Mouse (Mus musculus) left cerebral cortex, adult 2 months (tissue): Measurements from ENCODE around the gene Gpr108. TPM values are rescaled to one million over a fixed set of nuclear protein-coding genes. Genes with fewer than 3 reads are reported as not detected.

Experiments
- DNase-seq, 2 experiments: peaks; one replicate each; pipeline ENCODE4 v3.0.0; 2021 to 2022; ENCODE audit warnings: low spot score in 2 of 2, mixed read lengths in 1 of 2; ENCODE audit errors: extremely low spot score in 1 of 2
- H3K27ac ChIP-seq: fragments of 200-600 bp; 2 replicates; pipeline ENCODE4 v1.8.1; 2022
- H3K4me3 ChIP-seq: fragments of 200-600 bp; 2 replicates; pipeline ENCODE4 v1.8.1; 2022
- CTCF ChIP-seq: fragments of 200-600 bp; IDR thresholded peaks from 2 replicates; pipeline ENCODE4 v1.8.1; 2022; ENCODE audit warnings: antibody characterized with exemption, mild to moderate bottlenecking, moderate library complexity
- intact Hi-C: fragments of 180-260 bp; cut with DNase I; formaldehyde crosslinking; loops from one replicate; pipeline ENCODE4 v1.15.1; 2025
- total RNA-seq, 2 experiments: library from RNA; stranded (reverse); gene quantifications; 2 replicates each; pipeline ENCODE4 v1.2.3; 2021

Gene Gpr108
- total RNA-seq, 2 experiments from 2014 or later = 24.4 to 24.7 TPM

DNA sequence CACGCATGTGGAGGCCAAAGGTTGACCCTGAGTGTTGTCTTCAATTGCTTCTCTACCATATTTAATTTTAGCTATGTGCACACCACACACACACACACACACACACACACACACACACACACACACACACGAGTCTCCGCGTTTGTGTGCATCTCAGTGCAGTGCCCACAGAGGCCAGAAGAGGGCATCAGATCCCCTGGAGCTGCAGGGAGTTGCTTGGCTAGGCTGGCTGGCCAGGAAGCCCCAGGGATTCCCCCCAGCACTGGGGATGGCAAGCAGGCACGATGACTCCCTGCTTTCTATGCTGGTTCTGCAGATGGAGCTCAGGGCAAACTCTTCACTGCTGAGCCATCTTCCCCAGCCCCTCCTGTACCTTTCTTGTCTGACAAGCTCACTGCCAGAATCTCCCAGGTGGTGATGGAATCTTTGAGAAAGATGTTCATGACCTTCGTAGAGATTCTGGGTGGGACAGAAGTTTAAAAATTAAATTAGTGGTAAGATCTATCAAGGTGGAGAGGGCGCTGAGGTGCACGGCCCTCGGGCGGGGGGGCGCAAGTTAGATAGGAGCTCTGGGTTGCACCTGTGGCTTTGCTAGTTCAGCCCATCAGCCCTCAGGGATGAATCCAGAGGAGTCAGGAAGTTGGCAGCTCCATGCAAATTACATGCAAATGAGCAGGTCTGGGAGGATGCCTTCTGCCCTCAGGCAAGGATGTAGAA is 28.9 kb downstream of the Gpr108 start:
- H3K4me3 ChIP-seq = no peak overlapping the region
- peak; percentile 48 to 69 for DNase-seq
- intact Hi-C loops = loop anchor here (1.0 to 2.0 kb wide), 2 partner anchors 57 to 116 kb away; no protein-coding TSS in a partner anchor
- H3K27ac ChIP-seq = no peak overlapping the region
- TF ChIP-seq CTCF = peak; percentile 57

GRCm38 (mm10) chr17:57218335-57218900 is 29.8 kb downstream of the Gpr108 start:
- intact Hi-C loops = loop anchor here (2.0 kb wide), 1 partner anchor 58 kb away; no protein-coding TSS in a partner anchor
- TF ChIP-seq CTCF = no peak
- Histone ChIP-seq H3K4me3 (no peak overlapping the region), H3K27ac (no peak overlapping the region)
- DNase-seq = no peak

GRCm38 (mm10) chr17:57214676-57215387 is 33.4 kb downstream of the Gpr108 start:
- no peak for DNase-seq
- Histone ChIP-seq H3K4me3 (no peak overlapping the region), H3K27ac (no peak overlapping the region)
- intact Hi-C loops = no loop called here
- no peak for TF ChIP-seq CTCF

- no peak for DNase-seq
- H3K4me3 ChIP-seq = no peak overlapping the region
- intact Hi-C loops = no loop called here
- H3K27ac ChIP-seq = no peak overlapping the region
- TF ChIP-seq CTCF = no peak
Observed at GRCm38 (mm10) chr17:57211501-57211900, 36.7 kb downstream of the Gpr108 start.

- DNase-seq = no peak
- Histone ChIP-seq H3K27ac (no peak overlapping the region), H3K4me3 (no peak overlapping the region)
- TF ChIP-seq CTCF = no peak; the same call in 1 of the 2 replicates
- intact Hi-C loops = no loop called here
Observed at GRCm38 (mm10) chr17:57209330-57209729, 38.9 kb downstream of the Gpr108 start.

GRCm38 (mm10) chr17:57207938-57208337 is 40.3 kb downstream of the Gpr108 start:
- H3K4me3 ChIP-seq = no peak overlapping the region
- intact Hi-C loops = no loop called here
- no peak overlapping the region for H3K27ac ChIP-seq
- no peak for TF ChIP-seq CTCF
- no peak for DNase-seq

DNA sequence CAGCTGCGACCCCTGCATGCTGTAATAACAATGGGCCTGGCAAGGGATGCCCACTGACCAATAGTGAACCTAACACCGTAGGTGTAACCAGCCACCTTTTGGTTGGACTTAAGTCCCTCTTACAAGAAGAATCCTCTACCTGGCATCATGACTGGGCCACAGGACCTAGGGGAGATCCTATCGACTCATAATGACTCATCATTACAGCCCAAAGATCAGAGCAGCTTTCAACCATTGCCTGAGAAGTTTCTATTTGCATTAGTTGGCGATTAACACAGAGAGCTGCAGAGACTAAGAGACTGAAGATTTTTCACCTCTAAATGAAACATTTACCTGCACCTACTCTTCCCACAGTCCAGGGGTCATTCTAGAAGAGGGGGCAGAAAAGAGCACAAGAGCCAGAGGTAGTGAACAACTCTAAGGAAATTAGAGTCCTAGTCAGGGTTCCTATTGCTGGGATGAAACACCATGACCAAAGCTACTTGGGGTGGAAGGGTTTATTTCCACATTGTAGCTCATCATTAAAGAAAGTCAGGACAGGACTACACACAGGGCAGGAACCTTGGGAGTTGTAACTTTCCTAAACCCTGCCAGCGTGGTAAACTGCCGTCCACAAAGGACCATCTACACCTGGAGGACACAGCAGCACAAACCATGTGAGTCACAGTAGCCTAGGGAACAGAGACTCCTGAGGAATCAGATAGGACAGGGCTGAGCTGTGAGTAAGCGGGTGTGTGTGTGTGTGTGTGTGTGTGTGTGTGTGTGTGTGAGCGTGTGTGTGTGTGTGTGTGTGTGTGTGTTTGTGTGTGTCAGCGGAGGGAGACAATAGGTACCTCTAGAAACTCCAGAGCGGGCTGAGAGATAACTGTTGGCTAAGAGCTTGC is 46.2 kb downstream of the Gpr108 start:
- Histone ChIP-seq H3K4me3 (no peak overlapping the region), H3K27ac (no peak overlapping the region)
- TF ChIP-seq CTCF = no peak
- DNase-seq = no peak
- intact Hi-C loops = no loop called here

DNA sequence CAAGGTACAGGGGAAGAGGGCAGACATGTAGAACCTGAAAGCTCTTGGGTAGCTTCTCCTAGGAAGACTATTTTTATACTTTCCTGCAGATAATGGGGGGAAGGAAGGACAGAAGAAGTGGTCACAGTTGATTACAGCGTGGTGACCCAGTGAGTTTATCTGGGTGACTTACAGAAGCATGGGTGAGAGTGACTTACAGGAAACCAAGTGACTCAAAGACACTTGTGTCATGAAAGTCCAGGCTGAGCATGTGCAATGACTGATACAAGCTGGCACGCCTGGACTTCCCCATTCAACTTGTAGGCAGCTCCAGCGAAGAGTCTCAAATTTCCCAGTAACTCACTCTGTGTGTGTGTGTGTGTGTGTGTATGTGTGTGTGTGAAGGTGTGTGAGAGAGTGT is 50.0 kb downstream of the Gpr108 start:
- TF ChIP-seq CTCF = no peak
- DNase-seq = no peak
- Histone ChIP-seq H3K27ac (no peak overlapping the region), H3K4me3 (no peak overlapping the region)
- intact Hi-C loops = no loop called here

DNA sequence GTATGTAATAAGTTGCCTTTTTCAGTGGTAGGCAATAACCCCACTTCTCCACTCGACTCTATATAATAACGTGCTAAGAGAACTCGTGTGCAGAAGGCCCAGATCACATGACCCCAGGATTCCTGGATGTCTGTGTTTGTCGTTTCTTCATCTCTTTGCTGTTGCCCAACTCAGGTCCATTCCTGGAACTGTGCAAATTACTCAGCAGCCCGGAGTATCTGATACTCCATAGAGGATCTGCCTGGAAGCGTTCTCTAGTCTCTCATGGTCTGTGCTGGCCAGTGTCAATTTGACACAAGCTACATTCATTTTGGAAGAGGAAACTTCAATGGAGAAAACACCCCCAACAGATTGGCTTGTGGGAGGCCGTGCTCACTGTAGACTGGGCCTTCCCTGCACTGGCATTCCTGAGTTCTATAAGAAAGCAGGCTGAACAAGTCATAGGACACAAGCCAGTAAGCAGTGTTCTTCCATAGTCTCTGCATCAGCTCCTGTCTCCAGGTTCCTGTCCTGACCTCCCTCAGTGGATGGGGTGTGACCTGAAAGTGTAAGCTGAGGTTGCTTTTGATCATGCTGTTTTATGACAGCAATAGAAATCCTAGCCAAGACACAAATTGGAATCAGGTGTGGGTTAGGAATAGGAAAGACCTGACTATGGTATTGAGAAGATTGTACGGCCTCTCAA is 52.8 kb downstream of the Gpr108 start:
- intact Hi-C loops = no loop called here
- Histone ChIP-seq H3K27ac (no peak overlapping the region), H3K4me3 (no peak overlapping the region)
- no peak for TF ChIP-seq CTCF
- no peak for DNase-seq

GRCm38 (mm10) chr17:57194771-57195170 is 53.5 kb downstream of the Gpr108 start:
- TF ChIP-seq CTCF = no peak
- DNase-seq = no peak
- no peak overlapping the region for H3K4me3 ChIP-seq
- H3K27ac ChIP-seq = no peak overlapping the region
- intact Hi-C loops = no loop called here

- intact Hi-C loops = no loop called here
- Histone ChIP-seq H3K4me3 (no peak within 1 kb of the TSS), H3K27ac (no peak within 1 kb of the TSS)
- TF ChIP-seq CTCF = no peak
- DNase-seq = no peak
Observed at GRCm38 (mm10) chr17:57194041-57194507, 54.2 kb downstream of the Gpr108 start, which contains the start of gene Tnfsf14. Gene Tnfsf14 (minus strand): TSS chr17:57194177.
